Mouse (Mus musculus): Measurements from ENCODE around the gene Mtmr12. TPM values are rescaled to one million over a fixed set of nuclear protein-coding genes. Genes with fewer than 3 reads are reported as not detected.

Gene Mtmr12
- polyA plus RNA-seq, 1 experiment: 24.7 TPM

GRCm38 (mm10) chr15:12275091-12275623 lies 70.3 kb downstream of the Mtmr12 start:
- no peak overlapping the region for H3K4me3 ChIP-seq (ENCODE audit: low read depth, low read length)
- 85% methylated on average over 4 of the region's 4 CpGs for WGBS
- TF ChIP-seq POLR2A (IDR thresholded peaks at IDR 0.05; ENCODE audit: low read depth, low read length) (no peak), CTCF (IDR thresholded peaks at IDR 0.05; ENCODE audit: extremely low read depth, insufficient read length, insufficient replicate concordance, low read depth, low read length) (no peak)
- H3K27ac ChIP-seq (ENCODE audit: insufficient read depth, low read depth, low read length): no peak overlapping the region
- no peaks in the 10 kb centered on the region for H3K27me3 ChIP-seq (ENCODE audit: control insufficient read depth, insufficient read depth, low read length)
- no peaks in the 10 kb centered on the region for H3K4me1 ChIP-seq (ENCODE audit: control insufficient read depth, insufficient read depth, insufficient read length, low read length)
- peaks cover 11% of the 10 kb centered on the region for H3K36me3 ChIP-seq (ENCODE audit: control insufficient read depth, insufficient read depth, low read length)

- no peak overlapping the region for H3K4me3 ChIP-seq (ENCODE audit: low read depth, low read length)
- H3K36me3 ChIP-seq (ENCODE audit: control insufficient read depth, insufficient read depth, low read length): no peaks in the 10 kb centered on the region
- 93% methylated on average over 1 of the region's 1 CpGs for WGBS
- TF ChIP-seq POLR2A (IDR thresholded peaks at IDR 0.05; ENCODE audit: low read depth, low read length) (no peak), CTCF (IDR thresholded peaks at IDR 0.05; ENCODE audit: extremely low read depth, insufficient read length, insufficient replicate concordance, low read depth, low read length) (no peak)
- no peaks in the 10 kb centered on the region for H3K4me1 ChIP-seq (ENCODE audit: control insufficient read depth, insufficient read depth, insufficient read length, low read length)
- no peak overlapping the region for H3K27ac ChIP-seq (ENCODE audit: insufficient read depth, low read depth, low read length)
- no peaks in the 10 kb centered on the region for H3K27me3 ChIP-seq (ENCODE audit: control insufficient read depth, insufficient read depth, low read length)
These were observed 75.0 kb downstream of the Mtmr12 start for GRCm38 (mm10) chr15:12279816-12280215.

- no peak for TF ChIP-seq CTCF (IDR thresholded peaks at IDR 0.05; ENCODE audit: extremely low read depth, insufficient read length, insufficient replicate concordance, low read depth, low read length)
- no peak for TF ChIP-seq POLR2A (IDR thresholded peaks at IDR 0.05; ENCODE audit: low read depth, low read length)
- 71% methylated on average over 6 of the region's 6 CpGs for WGBS
- Histone ChIP-seq H3K27me3 (ENCODE audit: control insufficient read depth, insufficient read depth, low read length) (no peaks in the 10 kb centered on the region), H3K4me1 (ENCODE audit: control insufficient read depth, insufficient read depth, insufficient read length, low read length) (no peaks in the 10 kb centered on the region), H3K36me3 (ENCODE audit: control insufficient read depth, insufficient read depth, low read length) (no peaks in the 10 kb centered on the region), H3K27ac (ENCODE audit: insufficient read depth, low read depth, low read length) (no peak overlapping the region), H3K4me3 (ENCODE audit: low read depth, low read length) (no peak overlapping the region)
These were observed 80.1 kb downstream of the Mtmr12 start for GRCm38 (mm10) chr15:12284794-12285534.

DNA sequence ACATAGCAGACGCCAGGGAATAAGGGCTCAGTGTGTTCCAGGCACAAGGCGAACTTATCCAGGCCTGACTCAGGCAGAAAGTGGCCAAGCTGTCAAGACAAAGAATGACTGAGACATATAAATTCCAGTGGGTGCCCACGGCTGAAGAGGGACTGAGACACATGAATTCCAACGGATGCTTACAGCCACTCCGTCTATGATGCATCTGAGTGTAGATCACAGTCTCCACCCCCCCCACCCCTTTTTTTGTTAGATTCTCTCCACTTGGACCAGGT lies 80.6 kb downstream of the Mtmr12 start:
- no peaks in the 10 kb centered on the region for H3K27me3 ChIP-seq (ENCODE audit: control insufficient read depth, insufficient read depth, low read length)
- H3K4me1 ChIP-seq (ENCODE audit: control insufficient read depth, insufficient read depth, insufficient read length, low read length): no peaks in the 10 kb centered on the region
- H3K27ac ChIP-seq (ENCODE audit: insufficient read depth, low read depth, low read length): no peak overlapping the region
- no peaks in the 10 kb centered on the region for H3K36me3 ChIP-seq (ENCODE audit: control insufficient read depth, insufficient read depth, low read length)
- no peak overlapping the region for H3K4me3 ChIP-seq (ENCODE audit: low read depth, low read length)
- TF ChIP-seq POLR2A (IDR thresholded peaks at IDR 0.05; ENCODE audit: low read depth, low read length) (no peak), CTCF (IDR thresholded peaks at IDR 0.05; ENCODE audit: extremely low read depth, insufficient read length, insufficient replicate concordance, low read depth, low read length) (no peak)
- 75% methylated on average over 5 of the region's 5 CpGs for WGBS

DNA sequence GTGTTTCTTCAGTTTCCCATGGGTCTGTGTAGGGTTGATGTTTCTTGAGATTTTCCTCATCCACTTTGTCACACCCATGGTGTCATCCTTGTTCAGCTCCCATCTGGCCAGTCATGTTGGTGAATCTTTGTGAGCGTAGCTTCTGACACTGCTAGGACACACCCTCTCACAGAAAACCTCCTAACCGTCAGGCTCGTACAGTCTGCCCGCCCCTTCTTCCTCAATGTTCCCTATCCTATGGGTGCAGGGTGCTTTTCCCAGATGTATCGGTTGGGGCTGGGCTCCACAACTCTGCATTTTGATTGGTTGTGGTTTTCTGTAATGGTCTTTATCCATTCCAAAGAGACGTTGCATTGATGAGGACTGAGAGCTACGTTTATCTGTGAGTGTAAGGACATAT lies 85.5 kb downstream of the Mtmr12 start:
- 88% methylated on average over 7 of the region's 7 CpGs for WGBS
- Histone ChIP-seq H3K4me3 (ENCODE audit: low read depth, low read length) (no peak overlapping the region), H3K36me3 (ENCODE audit: control insufficient read depth, insufficient read depth, low read length) (no peaks in the 10 kb centered on the region), H3K4me1 (ENCODE audit: control insufficient read depth, insufficient read depth, insufficient read length, low read length) (no peaks in the 10 kb centered on the region; the same call in 1 of the 2 replicates), H3K27ac (ENCODE audit: insufficient read depth, low read depth, low read length) (no peak overlapping the region), H3K27me3 (ENCODE audit: control insufficient read depth, insufficient read depth, low read length) (no peaks in the 10 kb centered on the region)
- TF ChIP-seq CTCF (IDR thresholded peaks at IDR 0.05; ENCODE audit: extremely low read depth, insufficient read length, insufficient replicate concordance, low read depth, low read length): no peak
- no peak for TF ChIP-seq POLR2A (IDR thresholded peaks at IDR 0.05; ENCODE audit: low read depth, low read length)

GRCm38 (mm10) chr15:12291757-12292156 lies 86.9 kb downstream of the Mtmr12 start:
- no peaks in the 10 kb centered on the region for H3K27me3 ChIP-seq (ENCODE audit: control insufficient read depth, insufficient read depth, low read length)
- H3K27ac ChIP-seq (ENCODE audit: insufficient read depth, low read depth, low read length): no peak overlapping the region
- WGBS: 49% methylated on average over 2 of the region's 2 CpGs
- no peaks in the 10 kb centered on the region for H3K36me3 ChIP-seq (ENCODE audit: control insufficient read depth, insufficient read depth, low read length)
- no peak overlapping the region for H3K4me3 ChIP-seq (ENCODE audit: low read depth, low read length)
- TF ChIP-seq CTCF (IDR thresholded peaks at IDR 0.05; ENCODE audit: extremely low read depth, insufficient read length, insufficient replicate concordance, low read depth, low read length) (no peak), POLR2A (IDR thresholded peaks at IDR 0.05; ENCODE audit: low read depth, low read length) (no peak)
- H3K4me1 ChIP-seq (ENCODE audit: control insufficient read depth, insufficient read depth, insufficient read length, low read length): no peaks in the 10 kb centered on the region; the same call in 1 of the 2 replicates

- no peak overlapping the region for H3K4me3 ChIP-seq (ENCODE audit: low read depth, low read length)
- no peak overlapping the region for H3K27ac ChIP-seq (ENCODE audit: insufficient read depth, low read depth, low read length)
- no peak for TF ChIP-seq CTCF (IDR thresholded peaks at IDR 0.05; ENCODE audit: extremely low read depth, insufficient read length, insufficient replicate concordance, low read depth, low read length)
- no peak for TF ChIP-seq POLR2A (IDR thresholded peaks at IDR 0.05; ENCODE audit: low read depth, low read length)
- WGBS: 73% methylated on average over 2 of the region's 2 CpGs
- H3K36me3 ChIP-seq (ENCODE audit: control insufficient read depth, insufficient read depth, low read length): no peaks in the 10 kb centered on the region
- no peaks in the 10 kb centered on the region for H3K27me3 ChIP-seq (ENCODE audit: control insufficient read depth, insufficient read depth, low read length)
- H3K4me1 ChIP-seq (ENCODE audit: control insufficient read depth, insufficient read depth, insufficient read length, low read length): no peaks in the 10 kb centered on the region; the same call in 1 of the 2 replicates
These were observed 91.4 kb downstream of the Mtmr12 start for GRCm38 (mm10) chr15:12296228-12296627.
